Mouse (Mus musculus) CD4-positive, CD25-positive, alpha-beta regulatory T cell, adult 4 months (primary cell): ENCODE measurements around the gene Galnt3. TPM values are rescaled to one million over a fixed set of nuclear protein-coding genes. Genes with fewer than 3 reads are reported as not detected.

Source experiments
- ATAC-seq: one replicate; pipeline ENCODE4 v1.8.0; 2017
- polyA plus RNA-seq, 2 experiments: library from polyadenylated mRNA; unstranded; fragments of 100-300 nt; shearing (Covaris generic); gene quantifications; one replicate each; pipeline ENCODE4 v1.2.1; 2017

Gene Galnt3
- under 1 TPM in 1 of 2 experiments, not detected in 1; 0.42 TPM for polyA plus RNA-seq

DNA sequence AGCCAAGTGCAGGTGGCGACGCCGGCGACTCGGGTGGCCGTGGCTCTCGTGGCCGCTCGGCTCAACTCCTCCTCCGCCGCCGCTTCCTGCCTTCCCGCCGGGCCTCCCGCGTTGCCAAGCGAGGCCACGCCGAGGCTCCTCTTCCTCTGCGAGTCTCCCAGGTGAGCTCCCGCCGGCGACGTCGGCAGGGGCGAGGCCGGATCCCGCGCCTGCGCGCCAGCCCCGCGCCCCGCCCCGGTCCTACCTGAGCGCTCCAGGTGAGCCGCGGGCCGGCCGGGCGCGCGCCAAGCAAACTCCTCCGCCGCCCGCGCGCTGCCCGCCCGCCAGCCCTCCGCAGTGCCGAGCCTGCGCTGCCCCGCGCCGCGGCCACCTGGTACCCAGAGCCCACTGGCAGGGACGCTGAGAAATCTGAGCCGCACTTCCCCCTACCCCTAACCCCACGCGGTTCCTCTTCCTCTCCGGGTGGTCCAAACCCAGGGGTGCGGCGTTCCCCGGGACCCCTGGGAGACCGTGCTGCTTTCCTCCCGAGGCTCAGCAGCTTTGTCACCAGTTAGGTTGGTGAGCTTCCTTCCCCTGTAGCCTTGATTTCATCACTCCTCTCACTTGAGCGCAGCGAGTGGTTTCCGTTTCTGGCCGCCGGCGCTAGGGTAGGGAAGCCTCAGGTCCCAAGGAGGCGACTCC, at the start of gene Galnt3:
Gene Galnt3 (minus strand): TSS at position 404 of the 681 bp plus-strand sequence.
- ATAC-seq: peak; percentile 50

DNA sequence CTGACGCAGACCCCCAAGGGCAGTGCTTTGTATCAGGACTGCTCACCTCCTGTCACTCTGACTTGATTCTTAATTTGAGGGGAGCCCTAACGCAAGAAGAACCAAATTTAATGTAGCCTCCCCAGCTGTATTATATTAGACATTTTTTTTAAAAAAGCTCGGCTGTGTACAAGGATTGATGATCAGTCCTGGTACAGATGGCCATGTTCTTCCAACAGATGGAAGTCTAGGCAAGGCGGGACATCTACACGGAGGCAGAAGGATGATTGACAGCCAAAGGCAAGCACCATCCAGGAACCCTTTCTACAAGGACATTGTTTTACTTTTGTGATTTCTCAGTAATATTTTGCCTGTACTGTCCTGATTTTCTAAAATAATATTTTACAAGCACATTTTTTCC, 48.3 kb upstream of the Galnt3 start:
- no peak for ATAC-seq

DNA sequence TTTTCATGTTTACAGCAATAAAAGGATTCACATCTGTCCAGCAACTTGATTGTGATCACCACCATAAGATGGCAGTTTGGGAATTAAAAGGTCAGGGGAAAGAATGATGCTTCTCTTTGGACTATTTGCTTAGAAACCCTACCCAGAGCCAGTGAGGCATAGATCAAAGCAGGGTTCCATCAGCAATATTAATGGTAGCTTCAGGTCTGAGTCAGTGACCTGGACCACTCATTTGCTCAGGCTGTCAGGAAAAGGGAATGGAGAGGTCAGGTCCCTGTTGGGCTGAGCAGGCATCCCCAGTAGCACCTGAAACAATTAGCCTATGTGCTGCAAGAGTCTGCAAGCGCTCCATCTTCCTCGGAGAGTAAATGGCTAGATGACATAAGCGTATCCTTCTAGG, 46.8 kb upstream of the Galnt3 start:
- ATAC-seq: no peak

DNA sequence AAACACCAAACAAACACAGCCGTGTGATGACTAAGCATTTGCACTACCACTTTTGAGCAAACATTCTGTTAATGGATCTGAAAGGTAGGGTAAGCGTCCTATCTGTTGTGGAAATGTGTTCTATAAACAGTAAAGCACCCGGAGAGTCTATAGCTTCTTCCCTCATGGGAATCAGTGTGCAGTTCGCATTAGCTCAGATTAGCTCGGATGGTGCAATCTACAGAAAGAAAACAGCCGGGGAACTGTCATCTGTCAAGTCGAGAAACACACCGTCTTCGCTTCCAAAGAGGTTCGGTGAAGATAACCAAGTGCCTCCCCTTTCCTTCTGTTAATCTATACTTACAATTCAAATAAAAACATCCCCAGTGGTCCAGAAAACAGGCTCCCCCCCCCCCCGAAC, 45.9 kb upstream of the Galnt3 start:
- ATAC-seq: no peak

DNA sequence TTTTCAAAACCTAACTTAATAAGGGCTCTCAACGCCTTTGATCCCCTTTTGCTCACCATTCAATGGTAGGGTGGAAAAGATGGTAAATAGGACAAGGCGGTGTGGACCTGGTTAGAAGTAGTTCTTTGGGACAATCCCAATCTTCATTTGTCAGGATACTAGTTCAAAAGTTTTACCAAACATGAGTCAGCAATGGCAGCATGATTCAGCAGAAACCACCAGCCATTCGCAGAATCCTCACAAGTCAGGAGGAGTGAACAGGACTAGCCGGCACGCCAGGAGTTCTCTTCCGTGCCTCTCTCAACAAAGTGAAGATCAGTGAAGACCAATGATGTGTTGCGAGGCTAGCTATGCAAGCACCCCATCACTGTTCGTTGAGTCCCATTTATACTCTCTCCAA, 40.2 kb upstream of the Galnt3 start:
- ATAC-seq: no peak

DNA sequence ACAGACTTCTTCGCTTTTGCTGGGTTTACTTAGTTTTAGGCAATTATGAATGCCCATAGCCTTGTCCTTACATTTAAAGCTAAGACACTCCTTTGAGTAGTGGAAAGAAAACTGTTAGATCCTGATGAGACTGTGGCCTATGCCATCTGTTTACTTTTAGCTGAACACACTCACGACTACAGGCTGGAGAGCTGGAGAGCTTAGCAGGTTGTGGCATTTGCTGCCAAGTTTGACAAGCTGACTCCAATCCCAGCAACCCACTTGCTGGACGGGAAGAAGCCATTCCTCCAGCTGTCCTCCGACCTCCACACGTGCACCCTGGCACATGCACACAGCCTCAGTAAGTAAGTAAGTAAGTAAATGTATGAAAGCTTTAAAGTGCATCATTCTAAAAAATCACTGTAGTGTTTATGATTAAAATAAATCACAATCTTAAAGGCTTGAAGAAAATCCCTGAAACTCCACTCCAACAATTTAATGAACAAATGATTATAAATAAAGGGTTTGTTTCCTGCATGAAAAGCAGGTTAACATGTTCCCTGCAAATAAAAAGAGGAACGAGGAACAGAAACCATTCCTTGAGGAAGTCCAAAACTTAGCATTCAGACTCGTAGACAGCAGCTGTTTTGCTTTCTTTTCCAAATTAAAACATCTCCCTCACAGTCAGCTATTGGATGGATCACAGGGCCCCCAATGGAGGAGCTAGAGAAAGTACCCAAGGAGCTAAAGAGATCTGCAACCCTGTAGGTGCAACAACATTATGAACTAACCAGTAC, 33.5 kb upstream of the Galnt3 start:
- ATAC-seq: no peak

DNA sequence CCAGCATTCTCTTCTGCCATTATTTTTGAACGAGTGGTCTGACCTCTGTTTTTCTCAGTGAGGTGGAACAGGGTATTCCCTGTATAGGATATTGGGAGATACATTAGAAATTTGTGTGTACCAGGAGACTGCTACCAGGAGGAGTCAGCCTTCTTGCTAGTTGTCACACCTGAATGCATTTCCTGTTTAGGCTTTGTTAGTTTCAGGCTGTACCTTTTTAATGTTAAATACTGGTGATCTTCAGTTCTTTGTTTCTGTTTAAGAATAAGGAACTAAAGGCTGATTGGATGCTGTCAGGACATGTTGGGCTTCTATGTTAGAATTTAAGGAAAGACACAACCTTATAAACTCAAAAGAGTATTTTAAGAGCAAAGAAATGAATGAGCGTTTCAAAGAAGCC, 26.6 kb upstream of the Galnt3 start:
- ATAC-seq: no peak

DNA sequence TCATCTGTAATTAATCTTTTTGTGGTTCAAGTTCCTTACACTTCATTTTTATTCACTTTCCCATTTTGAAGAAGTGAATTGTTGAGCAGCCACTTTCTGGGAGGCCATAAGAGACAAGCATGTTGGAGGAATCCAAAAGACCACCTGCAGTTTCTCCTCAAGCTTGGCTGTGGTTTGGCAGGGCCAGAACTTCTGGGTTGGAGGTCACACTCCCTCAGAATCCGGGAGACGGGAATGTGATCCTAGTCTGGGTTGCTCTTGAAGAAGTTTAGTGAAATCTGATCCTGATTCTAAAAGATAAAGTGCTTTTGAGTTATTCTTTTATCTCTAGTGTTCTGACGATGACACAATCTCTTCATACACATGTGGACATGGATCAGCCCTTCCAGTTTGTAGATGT, 25.7 kb upstream of the Galnt3 start:
- no peak for ATAC-seq

DNA sequence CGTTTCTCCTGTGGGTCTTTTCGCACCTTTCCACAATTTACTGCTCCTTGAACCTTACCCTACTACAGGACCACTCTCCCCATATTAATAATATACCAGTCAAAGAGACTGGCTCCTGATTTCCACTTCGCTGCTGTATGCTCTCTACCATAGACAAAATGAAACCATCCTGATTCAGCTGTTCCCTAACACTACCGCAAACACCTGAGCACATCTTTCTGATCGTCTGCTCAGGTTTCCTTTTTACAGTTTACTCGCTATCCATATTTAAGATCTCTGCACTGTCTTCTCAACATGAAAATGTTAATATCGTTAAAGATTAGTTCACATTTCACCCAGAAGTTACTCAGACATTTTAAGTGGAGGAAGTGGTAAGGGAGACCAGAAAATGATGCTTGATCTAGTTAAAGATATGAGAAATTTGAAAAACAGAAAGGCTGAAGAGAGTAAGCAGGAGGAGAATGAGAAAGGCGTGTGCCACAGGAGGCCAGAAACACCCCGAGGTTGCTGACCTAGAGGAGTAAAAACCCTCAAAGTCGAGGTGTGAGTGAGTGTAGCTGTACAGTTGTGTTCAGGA, 23.9 kb upstream of the Galnt3 start:
- peak; percentile 66 for ATAC-seq

DNA sequence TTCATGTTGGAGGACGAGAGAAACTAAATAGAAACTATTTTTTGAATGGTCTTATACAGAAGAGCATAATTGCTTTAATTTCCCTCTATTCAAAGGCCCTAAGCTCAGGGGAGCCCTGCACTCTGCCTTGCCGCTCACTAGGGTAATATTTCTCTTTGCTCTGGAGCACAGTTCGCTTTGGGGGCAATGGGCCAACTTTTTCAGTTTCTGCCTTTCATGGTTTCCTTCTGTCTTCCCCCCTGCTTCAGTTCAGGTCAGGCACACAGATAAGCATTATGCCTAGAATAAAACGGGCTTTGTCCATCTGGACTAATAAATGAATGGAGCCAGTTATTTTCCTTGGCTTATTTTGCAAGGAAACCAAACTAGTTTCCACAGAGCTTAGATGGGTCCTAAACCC, 21.7 kb upstream of the Galnt3 start:
- ATAC-seq: no peak

DNA sequence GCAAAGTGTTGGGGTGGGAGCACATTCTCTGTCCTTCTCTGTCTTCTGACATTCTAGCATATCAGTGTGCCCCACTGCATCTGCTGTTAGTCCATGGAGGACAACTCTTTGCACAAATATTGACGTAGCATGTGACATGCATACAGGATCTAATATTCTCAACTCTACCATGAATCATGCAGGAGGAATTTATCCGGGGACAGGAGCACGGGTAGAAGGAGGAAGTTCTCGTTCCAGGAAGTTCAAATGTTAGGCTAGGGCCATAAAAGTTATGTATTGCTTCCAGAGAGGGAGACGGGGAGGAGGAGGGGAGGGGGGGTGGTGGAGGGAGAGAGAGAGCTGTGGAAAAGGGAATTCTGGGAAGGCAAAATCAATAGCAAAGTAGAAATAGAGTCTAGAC, 20.0 kb upstream of the Galnt3 start:
- ATAC-seq: no peak

DNA sequence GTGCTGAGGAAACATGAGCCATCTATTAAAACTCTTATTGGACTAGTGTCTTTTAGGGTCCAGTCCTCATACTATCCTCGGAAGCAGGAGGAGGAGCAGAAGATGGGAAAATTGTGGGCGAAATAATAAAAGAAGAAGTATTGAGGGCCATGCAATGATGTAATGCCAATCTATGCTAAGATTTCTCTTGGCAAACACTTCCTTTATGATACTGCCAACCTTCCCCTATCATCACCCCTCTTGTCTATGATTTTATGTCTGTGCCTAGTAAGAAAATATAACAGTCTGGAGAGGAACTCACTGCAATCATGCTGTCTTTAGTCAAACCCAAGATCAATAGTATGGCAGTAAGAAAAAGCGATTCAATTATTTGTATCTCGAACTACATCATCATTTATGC, 18.5 kb upstream of the Galnt3 start:
- ATAC-seq: no peak

DNA sequence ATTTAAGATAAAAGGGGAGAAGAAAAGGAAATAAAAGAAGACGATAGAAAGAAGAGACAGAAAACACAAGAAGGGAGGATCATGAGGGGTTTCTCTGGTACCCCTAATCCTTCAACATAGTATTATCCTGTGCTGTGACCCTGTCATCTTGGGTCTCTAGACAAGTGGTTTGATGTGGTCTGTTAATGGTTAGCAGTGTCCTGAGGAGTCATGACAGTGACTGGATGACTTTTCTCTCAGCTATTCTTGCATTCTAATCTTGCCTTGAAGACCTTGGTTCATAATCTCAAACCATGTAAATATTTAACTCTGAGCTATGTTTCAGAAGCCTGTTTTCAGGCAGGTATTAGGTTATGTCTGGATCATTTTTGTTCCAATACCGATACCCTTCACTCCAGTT, 17.9 kb upstream of the Galnt3 start:
- ATAC-seq: no peak

DNA sequence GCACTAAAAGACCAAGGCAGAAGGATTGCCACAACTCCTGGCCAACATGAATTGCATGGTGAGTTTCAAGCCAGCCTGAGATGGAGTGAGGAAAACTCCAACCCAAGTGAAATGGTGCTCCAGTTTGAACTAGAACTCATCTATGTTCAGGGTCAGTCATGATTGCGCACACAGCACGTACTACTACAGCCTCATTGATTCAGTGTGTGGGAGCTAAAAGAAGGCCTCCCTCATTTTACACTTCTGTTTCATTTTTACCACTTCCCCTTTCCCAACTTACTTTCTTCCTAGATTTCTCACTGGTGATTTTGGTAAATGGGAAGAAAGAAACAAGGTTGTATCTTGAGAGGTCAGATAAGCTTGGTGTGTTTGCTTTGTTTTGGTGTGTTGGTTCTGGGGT, 17.5 kb upstream of the Galnt3 start:
- ATAC-seq: no peak

DNA sequence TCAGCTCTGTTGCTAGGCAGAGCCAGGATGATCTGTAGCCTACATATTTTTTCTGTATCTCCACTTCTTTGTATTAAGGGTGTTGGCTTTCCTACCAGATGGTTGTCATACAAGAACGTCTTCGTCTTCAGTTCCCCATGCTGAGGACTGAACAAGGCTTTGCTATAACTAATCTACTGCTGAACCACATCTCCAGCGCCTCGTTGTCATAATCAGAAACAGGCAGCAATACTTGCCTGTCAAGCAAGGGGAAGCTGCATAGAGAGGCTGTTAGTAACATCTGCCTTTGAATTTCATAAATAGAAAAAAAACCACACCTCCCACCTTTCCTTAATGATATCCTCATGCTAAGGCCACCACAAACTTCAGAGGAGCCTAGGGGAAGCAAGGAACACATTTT, 15.5 kb upstream of the Galnt3 start:
- ATAC-seq: no peak

DNA sequence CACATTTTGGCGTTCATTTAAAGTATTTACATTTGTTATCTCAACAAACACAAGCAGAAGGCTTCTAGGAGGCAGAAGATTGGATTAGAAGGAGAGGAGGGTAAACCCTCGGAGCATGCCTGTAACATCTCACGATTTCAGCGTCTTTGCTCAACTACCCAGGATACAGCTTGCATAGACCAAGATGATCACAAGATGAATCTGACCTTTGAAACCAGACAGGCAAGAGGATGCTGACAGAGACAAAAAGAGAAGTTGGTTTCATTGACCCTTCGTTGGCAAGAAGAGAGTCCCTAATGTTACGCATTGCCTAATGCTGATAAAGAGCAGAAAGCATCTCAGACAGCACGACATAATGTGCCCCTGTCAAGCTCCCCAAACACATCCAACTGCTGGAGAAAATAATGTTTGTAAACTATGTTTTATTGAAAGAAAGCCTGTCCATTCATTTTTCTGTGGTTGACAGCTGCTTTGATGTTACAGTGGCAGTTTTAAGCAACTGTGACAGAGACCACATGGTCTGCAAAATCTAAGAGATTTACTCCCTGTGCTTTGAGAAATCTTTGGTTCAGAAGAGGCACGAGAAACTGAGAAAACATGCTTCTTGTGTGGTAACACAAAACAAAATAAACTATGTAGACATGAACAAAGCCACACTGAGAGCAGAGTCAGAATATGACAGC, 7.2 kb upstream of the Galnt3 start:
- no peak for ATAC-seq

DNA sequence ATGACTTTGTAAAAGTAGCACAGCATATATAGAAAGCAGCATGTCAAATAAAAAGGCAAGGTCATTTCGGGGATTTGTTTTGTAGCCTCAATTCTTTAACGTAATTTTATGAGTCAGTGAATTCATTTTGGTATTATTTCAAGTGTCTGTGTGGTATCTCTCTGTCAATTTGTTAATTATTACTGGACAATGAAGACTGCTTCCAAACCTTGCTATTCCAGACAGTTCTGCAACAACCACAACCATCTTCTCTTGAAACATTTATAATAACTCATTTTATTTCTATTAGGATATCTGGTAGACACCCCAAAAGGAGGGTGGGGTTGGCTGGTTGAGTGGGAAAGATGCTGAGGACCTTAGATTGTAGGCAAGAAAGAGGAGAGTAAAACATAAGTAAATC, 4.1 kb upstream of the Galnt3 start:
- ATAC-seq: no peak

DNA sequence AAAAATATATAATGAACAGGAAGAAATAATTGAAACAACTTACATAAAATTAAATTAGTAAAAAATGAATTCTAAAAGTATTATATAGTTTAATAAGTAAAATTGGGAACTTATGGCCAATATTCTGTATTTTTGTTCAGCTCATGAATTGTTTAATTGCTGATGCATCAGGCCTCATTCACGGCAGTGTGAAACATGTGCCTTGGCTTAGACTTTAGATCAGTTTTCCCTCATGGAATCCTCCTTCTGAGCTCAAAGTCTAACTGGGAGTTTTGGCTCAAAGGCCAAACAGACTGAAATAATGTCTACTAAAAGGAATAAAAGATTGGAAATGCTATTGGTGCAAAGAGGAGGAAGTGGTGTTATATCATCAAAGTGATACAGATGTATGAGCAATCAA, 2.7 kb upstream of the Galnt3 start:
- ATAC-seq: no peak

DNA sequence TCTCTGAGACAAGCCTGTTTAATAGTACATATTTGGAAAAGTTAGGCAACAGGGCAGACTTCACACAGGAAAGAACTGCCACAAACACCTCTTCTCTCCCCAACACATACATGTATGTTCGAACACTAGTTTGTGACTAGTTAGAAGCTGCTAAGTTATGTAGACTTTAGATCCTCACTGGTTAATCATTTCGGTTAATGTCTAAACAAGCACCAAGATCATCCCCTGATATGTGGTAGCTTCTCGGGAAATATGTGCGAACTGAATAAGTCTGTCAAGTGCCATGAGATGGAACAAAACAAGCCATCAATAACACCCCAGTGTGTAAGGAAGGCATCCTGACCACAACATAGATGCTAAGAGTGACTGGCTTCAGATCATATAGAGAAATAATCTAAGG, 2.1 kb upstream of the Galnt3 start:
- no peak for ATAC-seq

DNA sequence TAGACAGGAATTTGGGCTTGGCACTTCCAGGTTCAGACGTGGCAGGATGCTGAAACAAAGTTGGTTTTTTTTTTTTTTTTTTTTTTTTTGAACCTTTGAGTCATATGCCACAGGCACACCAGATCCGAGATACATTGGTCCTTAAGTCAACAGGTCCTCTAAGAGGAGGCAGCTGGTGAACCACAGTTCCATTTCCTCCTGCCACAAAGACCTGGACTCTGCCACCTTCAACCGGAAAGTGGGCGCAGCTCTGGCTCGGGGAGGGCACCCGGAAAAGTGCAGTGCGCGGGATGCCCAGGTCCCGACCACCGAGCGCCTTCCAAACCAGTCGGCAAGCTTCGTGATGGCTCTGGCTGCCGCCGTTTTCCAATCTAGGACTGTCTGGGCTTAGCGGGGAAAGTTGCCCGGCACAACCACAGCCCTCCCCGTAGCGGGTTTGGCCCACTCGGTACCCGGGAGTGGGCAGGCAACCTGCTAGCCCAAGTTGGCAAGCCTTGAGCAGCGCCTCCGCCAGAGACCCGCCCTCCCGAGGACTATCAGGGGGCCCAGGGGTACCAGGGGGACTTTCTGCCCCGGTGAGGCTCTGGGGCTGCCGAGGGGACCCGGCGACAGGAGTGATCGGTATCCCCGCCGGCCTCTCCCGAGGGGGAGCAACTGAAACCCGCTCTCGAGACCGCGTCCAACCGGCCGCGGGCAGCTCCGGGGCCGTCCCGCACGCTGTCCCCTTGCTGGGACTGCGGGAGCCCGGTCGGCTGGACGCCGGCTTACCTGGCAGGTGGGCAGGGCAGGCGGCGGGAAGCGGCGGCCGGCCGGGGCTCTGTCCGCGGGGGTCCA, 821 bp downstream of the Galnt3 start:
- peak; percentile 32 for ATAC-seq

DNA sequence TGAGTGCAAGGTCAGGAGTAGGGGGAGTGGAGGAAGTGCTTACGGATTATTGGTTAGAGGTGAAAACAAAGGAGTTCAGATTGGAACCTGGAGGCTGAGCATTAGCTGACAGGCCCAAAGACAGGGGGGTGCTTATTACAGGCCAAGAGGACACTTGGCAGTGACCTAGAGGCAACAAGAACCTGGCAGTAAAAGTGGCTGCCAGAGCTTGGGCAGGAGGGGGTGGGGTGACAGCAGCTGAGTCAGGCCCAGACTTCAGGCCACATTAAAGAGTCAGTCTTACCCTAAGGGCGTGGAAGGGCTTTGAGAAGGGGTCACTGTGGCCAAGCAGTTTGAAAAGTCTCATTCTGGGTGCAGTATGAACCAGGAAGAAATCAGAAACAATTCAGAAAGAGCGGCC, 7.1 kb downstream of the Galnt3 start:
- ATAC-seq: no peak

DNA sequence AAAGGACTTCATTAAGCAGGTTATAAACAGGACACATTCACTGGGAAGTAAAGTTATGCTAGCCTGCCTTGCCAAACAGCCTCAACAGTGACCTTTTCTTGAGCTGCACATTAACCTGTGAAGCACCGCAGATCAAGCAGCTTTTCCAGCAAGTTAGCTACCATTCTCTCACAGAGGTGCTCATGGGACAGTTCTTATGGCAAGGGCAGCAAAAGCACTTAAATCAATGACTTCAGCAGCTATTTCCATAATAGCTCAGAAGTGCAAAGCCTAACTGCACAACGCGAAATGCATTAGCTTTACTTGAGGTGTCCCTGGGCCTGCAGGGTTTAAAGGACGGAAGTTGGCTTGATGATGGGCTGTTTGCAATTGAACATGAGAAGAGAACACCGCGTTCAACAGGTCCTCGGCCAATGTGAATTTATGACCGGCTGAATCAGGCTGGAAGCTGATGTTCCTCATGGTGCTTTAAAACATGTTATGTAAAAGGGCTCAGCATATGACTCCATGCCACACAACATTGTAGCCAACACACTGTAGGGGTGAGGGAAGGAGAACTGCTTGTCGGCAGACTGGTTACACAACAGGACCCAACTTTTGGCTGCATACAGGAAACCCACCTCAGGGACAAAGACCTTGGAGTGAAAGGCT, 16.8 kb downstream of the Galnt3 start:
- ATAC-seq: no peak
